Mouse (Mus musculus) lung, embryonic 15.5 days (tissue): Measurements from ENCODE around the gene Sfpq. TPM values are rescaled to one million over a fixed set of nuclear protein-coding genes. Genes with fewer than 3 reads are reported as not detected.

Experiments
- ATAC-seq: fragments of 200-750 bp; cut with Nextera tagmentation; 2 replicates; pipeline ENCODE4 v1.8.0; 2017; ENCODE audit warnings: moderate number of reproducible peaks, borderline replicate concordance; ENCODE audit not compliant: low FRiP score, low TSS enrichment; ENCODE audit errors: extremely low read depth
- H3K27ac ChIP-seq: fragments of 300-500 bp; sonication (generic); 2 replicates; pipeline ENCODE4 v1.5.1; 2015; ENCODE audit warnings: moderate library complexity, mild to moderate bottlenecking, inconsistent platforms
- H3K27me3 ChIP-seq: fragments of 300-500 bp; sonication (generic); 2 replicates; pipeline ENCODE4 v1.6.1; 2015; ENCODE audit warnings: inconsistent platforms
- H3K36me3 ChIP-seq: fragments of 300-500 bp; sonication (generic); 2 replicates; pipeline ENCODE4 v1.6.1; 2015; ENCODE audit warnings: inconsistent platforms
- H3K4me1 ChIP-seq: fragments of 300-500 bp; sonication (generic); 2 replicates; pipeline ENCODE4 v1.6.1; 2015; ENCODE audit warnings: inconsistent platforms
- H3K4me2 ChIP-seq: fragments of 300-500 bp; sonication (generic); 2 replicates; pipeline ENCODE4 v1.6.1; 2015; ENCODE audit warnings: inconsistent platforms, mild to moderate bottlenecking, moderate library complexity
- H3K4me3 ChIP-seq: fragments of 300-500 bp; sonication (generic); 2 replicates; pipeline ENCODE4 v1.5.1; 2015; ENCODE audit warnings: mild to moderate bottlenecking, inconsistent platforms
- H3K9ac ChIP-seq: fragments of 300-500 bp; sonication (generic); 2 replicates; pipeline ENCODE4 v1.6.1; 2015; ENCODE audit warnings: inconsistent platforms
- H3K9me3 ChIP-seq: fragments of 300-500 bp; sonication (generic); 2 replicates; pipeline ENCODE4 v1.6.1; 2016; ENCODE audit warnings: inconsistent platforms
- WGBS: fragments of 180-500 bp; shearing (Covaris S2); methylation state at CpG from one replicate; pipeline ENCODE4 v1.1.7; 2015; 5-methylcytosine and 5-hydroxymethylcytosine counted together
- polyA plus RNA-seq: library from polyadenylated mRNA; unstranded; fragments of >200 nt; fragmentation: Nextera tagmentation; extraction: Ambion mirVana; gene quantifications from 2 replicates; pipeline ENCODE4 v1.2.1, GENCODE M21; 2015

Sfpq gene
- polyA plus RNA-seq, 1 experiment from 2014 or later: 93.7 TPM

GRCm38 (mm10) chr4:127076875-127077548, 55.9 kb downstream of the Sfpq start, which contains the start of gene Zmym6:
Gene Zmym6 (plus strand): TSS chr4:127077383.
- H3K27me3 ChIP-seq: no peaks in the 10 kb centered on the region
- H3K4me1 ChIP-seq: peaks cover 5% of the 10 kb centered on the region; the same call in 1 of the 2 replicates
- no peaks in the 10 kb centered on the region for H3K36me3 ChIP-seq
- H3K9me3 ChIP-seq: no peaks in the 10 kb centered on the region
- peak within 1 kb of the TSS; percentile 43 for H3K9ac ChIP-seq
- H3K27ac ChIP-seq: peak within 1 kb of the TSS; percentile 87
- H3K4me2 ChIP-seq: peak within 1 kb of the TSS; percentile 69
- peak within 1 kb of the TSS; percentile 56 for H3K4me3 ChIP-seq
- ATAC-seq: peak; percentile 97
- under 1% methylated on average over 46 of the region's 46 CpGs for WGBS

GRCm38 (mm10) chr4:127080806-127081205, 59.7 kb downstream of the Sfpq start:
- ATAC-seq: no peak
- peaks cover 5% of the 10 kb centered on the region; the same call in 1 of the 2 replicates for H3K4me1 ChIP-seq
- no peak overlapping the region for H3K27ac ChIP-seq
- H3K4me3 ChIP-seq: no peak overlapping the region
- H3K9ac ChIP-seq: no peak overlapping the region
- H3K27me3 ChIP-seq: no peaks in the 10 kb centered on the region
- 42% methylated on average over 1 of the region's 1 CpGs for WGBS
- H3K36me3 ChIP-seq: no peaks in the 10 kb centered on the region
- H3K9me3 ChIP-seq: no peaks in the 10 kb centered on the region
- H3K4me2 ChIP-seq: no peak overlapping the region

GRCm38 (mm10) chr4:127083131-127083530, 62.0 kb downstream of the Sfpq start:
- ATAC-seq: no peak
- H3K27ac ChIP-seq: no peak overlapping the region
- 73% methylated on average over 2 of the region's 2 CpGs for WGBS

GRCm38 (mm10) chr4:127085761-127086160, 64.6 kb downstream of the Sfpq start:
- 79% methylated on average over 1 of the region's 1 CpGs for WGBS
- H3K9me3 ChIP-seq: no peaks in the 10 kb centered on the region

More at GRCm38 (mm10) chr4:127083131-127083530, 62.0 kb downstream of the Sfpq start:
- 0 out of 2 replicates have a peak, but pooled peaks cover under 1% of the 10 kb centered on the region for H3K36me3 ChIP-seq
- H3K4me2 ChIP-seq: no peak overlapping the region
- no peak overlapping the region for H3K9ac ChIP-seq
- H3K4me1 ChIP-seq: peaks cover under 1% of the 10 kb centered on the region; the same call in 1 of the 2 replicates
- H3K4me3 ChIP-seq: no peak overlapping the region
- H3K9me3 ChIP-seq: no peaks in the 10 kb centered on the region
- H3K27me3 ChIP-seq: no peaks in the 10 kb centered on the region

More at GRCm38 (mm10) chr4:127085761-127086160, 64.6 kb downstream of the Sfpq start:
- Histone ChIP-seq H3K27me3 (no peaks in the 10 kb centered on the region), H3K4me2 (no peak overlapping the region), H3K4me3 (no peak overlapping the region), H3K36me3 (peaks cover 6% of the 10 kb centered on the region; the same call in 1 of the 2 replicates), H3K27ac (no peak overlapping the region), H3K4me1 (no peaks in the 10 kb centered on the region), H3K9ac (no peak overlapping the region)
- ATAC-seq: no peak

Other genes with a start within 250 kb of the Sfpq start
- gene Zmym4, start 53.2 kb upstream of the Sfpq start, polyA plus RNA-seq: 18.0 and 18.2 TPM in 2 replicates
- gene Zmym1, start 39.8 kb downstream of the Sfpq start, polyA plus RNA-seq: 19.1 and 20.1 TPM in 2 replicates
- gene Zmym6, start 56.1 kb downstream of the Sfpq start, polyA plus RNA-seq: 15.0 and 17.3 TPM in 2 replicates
- gene Tmem35b, start 102.4 kb downstream of the Sfpq start, polyA plus RNA-seq: 18.8 and 21.3 TPM in 2 replicates
- gene Dlgap3, start 147.9 kb downstream of the Sfpq start, polyA plus RNA-seq: 0.75 and 0.77 TPM in 2 replicates
- gene Smim12, start 222.5 kb downstream of the Sfpq start, polyA plus RNA-seq: 57.2 and 63.1 TPM in 2 replicates